Comparison of ENCODE assay signal across 9 mouse cellular contexts in the genomic region with DNA sequence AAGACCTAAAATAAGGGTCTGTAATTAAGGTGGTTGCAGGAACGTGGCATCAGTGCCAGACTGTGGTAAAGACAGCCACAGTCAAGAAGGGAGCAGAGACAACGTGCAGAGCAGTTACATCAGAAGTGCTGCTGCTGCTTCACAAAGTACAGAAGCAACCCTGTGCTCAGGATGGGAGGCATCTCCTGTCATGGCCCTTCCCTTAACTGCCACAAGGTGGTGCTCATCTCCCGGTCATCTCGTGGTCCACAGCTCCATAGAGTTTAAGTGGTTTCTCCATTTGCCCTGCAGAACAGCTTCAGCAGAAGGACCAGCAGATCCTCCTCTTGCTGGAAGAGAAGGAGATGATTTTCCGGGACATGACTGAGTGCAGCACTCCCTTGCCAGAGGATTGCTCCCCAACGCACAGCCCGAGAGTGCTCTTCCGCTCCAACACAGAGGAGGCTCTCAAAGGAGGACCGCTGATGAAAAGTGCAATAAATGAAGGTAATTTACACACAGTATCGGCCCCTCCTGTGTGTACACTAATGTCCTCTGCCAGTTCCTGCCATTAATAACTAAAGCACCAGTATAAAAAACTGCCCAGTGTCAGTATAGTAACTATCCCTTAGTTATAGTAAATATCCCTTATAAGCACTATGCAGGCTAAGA.
DNase-seq lines count a peak whose midpoint lies in the region; ATAC-seq and TF ChIP-seq lines count a peak whose summit lies in the region.
"Had no signal": no experiment of that assay in that cellular context is flagged by ENCODE, and none has a peak within 500 bp of the region (broad histone marks: within the 10 kb centered on the region; RNA-seq: fewer than 3 reads in every experiment).

No protein-coding gene starts in this region.

- ATAC-seq in erythroblast, adult 5-6 weeks (replicated peaks; ENCODE audit: low FRiP score, poor library complexity, severe bottlenecking), result peak; percentile 78
- peak; percentile 77 for ATAC-seq in heart, embryonic 15.5 days (replicated peaks; ENCODE audit: insufficient number of reproducible peaks, insufficient read depth, low FRiP score, low read depth)
- ATAC-seq in liver, embryonic 13.5 days (ENCODE audit: low read depth), result peak; percentile 80

- 58% methylated on average over 10 of the region's 10 CpGs for WGBS in bone marrow, adult 2 months
- 50% methylated on average over 10 of the region's 10 CpGs for WGBS in heart, embryonic 15.5 days
- WGBS in liver, embryonic 13.5 days (ENCODE audit: insufficient replicate concordance), result 57% methylated on average over 10 of the region's 10 CpGs

- no peaks in the 10 kb centered on the region for H3K4me1 ChIP-seq in bone marrow, adult 2 months (ENCODE audit: control insufficient read depth, insufficient read depth, low read length)
- no peaks in the 10 kb centered on the region for H3K4me1 ChIP-seq in heart, embryonic 15.5 days (replicated peaks)
- H3K4me1 ChIP-seq in liver, embryonic 13.5 days (replicated peaks), result 0 out of 2 replicates have a peak, but pooled peaks cover under 1% of the 10 kb centered on the region

- no peak overlapping the region for H3K4me3 ChIP-seq in bone marrow, adult 2 months (replicated peaks; ENCODE audit: control insufficient read depth, low read depth, low read length)
- H3K4me3 ChIP-seq in heart, embryonic 15.5 days, result no peak overlapping the region
- no peak overlapping the region for H3K4me3 ChIP-seq in liver, embryonic 13.5 days (replicated peaks)
- H3K4me3 ChIP-seq: erythroblast, embryonic 14.5 days had no signal

- H3K9ac ChIP-seq in heart, embryonic 15.5 days, result no peak overlapping the region
- H3K9ac ChIP-seq in liver, embryonic 13.5 days, result no peak overlapping the region

- DNase-seq in CD4-positive, CD25-positive, alpha-beta regulatory T cell, adult 2 months (ENCODE audit: low read depth, low spot score), result peak; percentile 85
- peak; percentile 76 for DNase-seq in kidney, postnatal 10 days
- DNase-seq in liver, embryonic 13.5 days, result no peak
- DNase-seq in neural tube, embryonic 10.5 days (ENCODE audit: extremely low spot score, low spot score), result peak; percentile 55
- peak; percentile 52 for DNase-seq in telencephalon, adult 2 months (ENCODE audit: low read depth, low spot score)

- no peaks in the 10 kb centered on the region for H3K9me3 ChIP-seq in heart, embryonic 15.5 days (replicated peaks)
- H3K9me3 ChIP-seq in liver, embryonic 13.5 days (replicated peaks), result no peaks in the 10 kb centered on the region

- peaks cover 79% of the 10 kb centered on the region for H3K36me3 ChIP-seq in heart, embryonic 15.5 days
- H3K36me3 ChIP-seq in liver, embryonic 13.5 days, result peaks cover 93% of the 10 kb centered on the region

- TF ChIP-seq POLR2A in bone marrow, adult 2 months (IDR thresholded peaks at IDR 0.05; ENCODE audit: borderline replicate concordance, control insufficient read depth, low read depth, low read length), result no peak

- H3K4me2 ChIP-seq in heart, embryonic 15.5 days, result no peak overlapping the region
- no peak overlapping the region for H3K4me2 ChIP-seq in liver, embryonic 13.5 days

- TF ChIP-seq CTCF in bone marrow, adult 2 months (IDR thresholded peaks at IDR 0.05; ENCODE audit: control insufficient read depth, insufficient read depth, low read length), result peak; percentile 87

- no peak overlapping the region for H3K27ac ChIP-seq in bone marrow, adult 2 months (ENCODE audit: control insufficient read depth, insufficient read depth, low read depth, low read length, poor library complexity)
- no peak overlapping the region for H3K27ac ChIP-seq in heart, embryonic 15.5 days
- no peak overlapping the region for H3K27ac ChIP-seq in liver, embryonic 13.5 days

- H3K27me3 ChIP-seq in heart, embryonic 15.5 days, result no peaks in the 10 kb centered on the region
- H3K27me3 ChIP-seq in liver, embryonic 13.5 days, result no peaks in the 10 kb centered on the region
